In the genomic region with DNA sequence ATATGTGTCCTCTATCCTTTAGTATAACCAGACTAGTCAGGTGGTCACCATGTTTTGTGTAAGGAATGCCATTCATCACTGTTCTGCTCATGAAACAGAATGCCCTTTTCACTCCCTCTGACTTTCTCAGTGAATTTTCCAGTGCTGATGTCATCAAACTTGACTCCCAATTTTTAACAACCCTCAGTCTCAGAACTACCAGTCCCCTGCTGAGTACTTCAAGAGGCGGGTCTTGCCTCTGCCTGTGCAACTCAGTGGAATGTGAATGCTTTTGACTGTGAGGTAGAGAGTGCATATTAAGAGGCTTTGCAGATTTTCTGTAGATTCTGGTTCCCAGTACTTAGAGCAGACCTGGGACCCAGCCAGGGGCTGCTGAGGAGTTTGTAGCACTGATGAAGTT, we compare ENCODE assay signal across 24 mouse cellular contexts. TPM values are rescaled to one million over a fixed set of nuclear protein-coding genes. Genes with fewer than 3 reads are reported as not detected.
A peak's percentile ranks its signal among the peaks of the same experiment; 100 is the strongest.
DNase-seq lines count a peak whose midpoint lies in the region; ATAC-seq lines count a peak whose summit lies in the region.
"Had no signal": no experiment of that assay in that cellular context is flagged by ENCODE, and none has a peak within 500 bp of the region (broad histone marks: within the 10 kb centered on the region; RNA-seq: fewer than 3 reads in every experiment).

No protein-coding gene starts in this region.

- peaks cover 11% of the 10 kb centered on the region for H3K4me1 ChIP-seq in embryonic facial prominence, embryonic 14.5 days (ENCODE audit: control insufficient read depth, insufficient read depth, low read length)
- H3K4me1 ChIP-seq in embryonic facial prominence, embryonic 10.5 days: peaks cover 16% of the 10 kb centered on the region

- H3K9me3 ChIP-seq in embryonic facial prominence, embryonic 14.5 days (ENCODE audit: control insufficient read depth, low read length): no peaks in the 10 kb centered on the region
- no peaks in the 10 kb centered on the region for H3K9me3 ChIP-seq in embryonic facial prominence, embryonic 10.5 days
- H3K9me3 ChIP-seq: embryonic facial prominence, embryonic 12.5 days; hindbrain, embryonic 12.5 days; intestine, embryonic 15.5 days; midbrain, embryonic 10.5 days; neural tube, embryonic 13.5 days had no signal

- H3K4me2 ChIP-seq in embryonic facial prominence, embryonic 14.5 days (ENCODE audit: low read depth, low read length): no peak overlapping the region
- H3K4me2 ChIP-seq: embryonic facial prominence, embryonic 12.5 days; hindbrain, embryonic 12.5 days; intestine, embryonic 15.5 days; neural tube, embryonic 13.5 days had no signal

- 50% methylated on average over 1 of the region's 1 CpGs for WGBS in embryonic facial prominence, embryonic 14.5 days
- WGBS in embryonic facial prominence, embryonic 10.5 days: 60% methylated on average over 1 of the region's 1 CpGs

- DNase-seq in embryonic facial prominence, embryonic 14.5 days (ENCODE audit: low spot score): peak; percentile 31
- no peak for DNase-seq in embryonic facial prominence, embryonic 10.5 days (ENCODE audit: low spot score)
- DNase-seq in 3T3-L1 (ENCODE audit: low read depth, low spot score): peak; percentile 92
- peak; percentile 56 for DNase-seq in fibroblast of lung, adult 2 months (ENCODE audit: low read depth)
- DNase-seq in lung, postnatal 10 days: peak; percentile 17
- DNase-seq in thymus, postnatal 14 days: no peak
- DNase-seq in cerebellum, adult 11 months: no peak
- DNase-seq in layer of hippocampus, postnatal 14 days (ENCODE audit: low spot score in 2 of 2): no peak
- DNase-seq: cerebellum, postnatal 36 days; gastrocnemius, postnatal 14 days; right cerebral cortex, postnatal 14 days had no signal

- H3K36me3 ChIP-seq in embryonic facial prominence, embryonic 14.5 days (ENCODE audit: control insufficient read depth, insufficient read depth, low read length): no peaks in the 10 kb centered on the region
- H3K36me3 ChIP-seq in embryonic facial prominence, embryonic 10.5 days (replicated peaks): no peaks in the 10 kb centered on the region
- H3K36me3 ChIP-seq: embryonic facial prominence, embryonic 12.5 days; hindbrain, embryonic 12.5 days; intestine, embryonic 15.5 days; midbrain, embryonic 10.5 days; neural tube, embryonic 13.5 days had no signal

- ATAC-seq in embryonic facial prominence, embryonic 14.5 days (ENCODE audit: low read depth): 0 out of 2 replicates have a peak, but pooled peaks have one; percentile 17
- ATAC-seq: intestine, embryonic 15.5 days had no signal

- H3K4me3 ChIP-seq in embryonic facial prominence, embryonic 14.5 days (ENCODE audit: low read depth, low read length): no peak overlapping the region
- H3K4me3 ChIP-seq in embryonic facial prominence, embryonic 10.5 days: no peak overlapping the region
- H3K4me3 ChIP-seq: embryonic facial prominence, embryonic 12.5 days; hindbrain, embryonic 12.5 days; intestine, embryonic 15.5 days; left cerebral cortex, adult 2 months; midbrain, embryonic 10.5 days; neural tube, embryonic 13.5 days had no signal

- no peak overlapping the region for H3K9ac ChIP-seq in embryonic facial prominence, embryonic 14.5 days (ENCODE audit: low read depth, low read length)
- H3K9ac ChIP-seq: embryonic facial prominence, embryonic 12.5 days; hindbrain, embryonic 12.5 days; intestine, embryonic 15.5 days; neural tube, embryonic 13.5 days had no signal

- H3K27me3 ChIP-seq in embryonic facial prominence, embryonic 14.5 days (replicated peaks; ENCODE audit: control insufficient read depth, insufficient read depth, low read length): no peaks in the 10 kb centered on the region
- H3K27me3 ChIP-seq in embryonic facial prominence, embryonic 10.5 days (replicated peaks; ENCODE audit: low read depth, poor library complexity, severe bottlenecking): no peaks in the 10 kb centered on the region
- H3K27me3 ChIP-seq: embryonic facial prominence, embryonic 12.5 days; hindbrain, embryonic 12.5 days; intestine, embryonic 15.5 days; neural tube, embryonic 13.5 days had no signal

- no peak overlapping the region for H3K27ac ChIP-seq in embryonic facial prominence, embryonic 14.5 days (replicated peaks; ENCODE audit: low read depth, low read length)
- H3K27ac ChIP-seq in embryonic facial prominence, embryonic 10.5 days (replicated peaks): no peak overlapping the region
- H3K27ac ChIP-seq: embryonic facial prominence, embryonic 12.5 days; hindbrain, embryonic 12.5 days; intestine, embryonic 15.5 days; left cerebral cortex, adult 2 months; midbrain, embryonic 10.5 days; neural tube, embryonic 13.5 days; stomach, postnatal 0 days had no signal

RNA-seq across cellular contexts. Expression of a gene that starts 59.1 kb away (rescaled TPM):
- polyA plus RNA-seq in embryonic facial prominence, embryonic 14.5 days (2014; fragmentation: Nextera tagmentation; extraction: Ambion mirVana): not detected in 2 replicates
- not detected in 2 replicates for polyA plus RNA-seq in embryonic facial prominence, embryonic 10.5 days (2016; fragmentation: Nextera tagmentation; extraction: Ambion mirVana)
- total RNA-seq in layer of hippocampus, postnatal 14 days (2021): not detected
- total RNA-seq: gastrocnemius, postnatal 14 days; heart, adult 8-10 months; layer of hippocampus, adult 8-10 months; left cerebral cortex, adult 2 months; liver, adult 2 months had no signal
- polyA plus RNA-seq: embryonic facial prominence, embryonic 12.5 days; frontal cortex, adult 2 months; heart, postnatal 0 days; hindbrain, embryonic 12.5 days; intestine, embryonic 15.5 days; kidney, embryonic 16.5 days; liver, adult 2 months; midbrain, embryonic 10.5 days; neural tube, embryonic 13.5 days; stomach, postnatal 0 days had no signal

Comparison
In these comparisons a context has a peak if more than half of its experiments do, and no peak if none do; other contexts are left out.
1. DNase-seq: peak in embryonic facial prominence, embryonic 14.5 days (single experiment), 3T3-L1 (single experiment), fibroblast of lung, adult 2 months (single experiment) and lung, postnatal 10 days (single experiment); none in embryonic facial prominence, embryonic 10.5 days (single experiment), thymus, postnatal 14 days (single experiment), cerebellum, adult 11 months (single experiment) and layer of hippocampus, postnatal 14 days (0 of 2).